Mouse (Mus musculus): ENCODE results near the gene Ssu2.
A peak's percentile ranks its signal among the peaks of the same experiment; 100 is the strongest.

The Ssu2 gene

DNA sequence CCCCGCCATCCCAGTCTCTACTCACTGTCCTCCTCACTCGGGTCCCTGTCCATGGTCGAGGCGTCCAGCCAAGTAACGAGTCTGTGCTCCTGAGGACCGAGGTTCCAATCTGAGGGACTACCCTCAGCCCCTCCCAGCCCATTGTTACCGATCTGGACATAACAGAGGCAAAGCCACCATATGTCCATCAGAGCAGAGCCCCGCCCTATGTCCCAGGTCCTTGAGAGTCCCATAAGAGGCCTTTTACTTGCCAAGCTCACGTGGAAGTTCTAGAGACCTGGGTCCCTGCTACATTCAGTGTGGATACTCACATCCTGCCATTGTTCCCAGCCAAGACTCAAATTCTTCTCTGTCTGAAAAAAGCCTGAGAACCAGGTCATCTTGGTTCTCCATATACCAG, at the start of gene Ssu2:
Gene Ssu2, minus strand, starts transcription at position 77 of the 400 bp plus-strand sequence.
- DNase-seq (ENCODE audit: low spot score in 2 of 2), result no peak

DNA sequence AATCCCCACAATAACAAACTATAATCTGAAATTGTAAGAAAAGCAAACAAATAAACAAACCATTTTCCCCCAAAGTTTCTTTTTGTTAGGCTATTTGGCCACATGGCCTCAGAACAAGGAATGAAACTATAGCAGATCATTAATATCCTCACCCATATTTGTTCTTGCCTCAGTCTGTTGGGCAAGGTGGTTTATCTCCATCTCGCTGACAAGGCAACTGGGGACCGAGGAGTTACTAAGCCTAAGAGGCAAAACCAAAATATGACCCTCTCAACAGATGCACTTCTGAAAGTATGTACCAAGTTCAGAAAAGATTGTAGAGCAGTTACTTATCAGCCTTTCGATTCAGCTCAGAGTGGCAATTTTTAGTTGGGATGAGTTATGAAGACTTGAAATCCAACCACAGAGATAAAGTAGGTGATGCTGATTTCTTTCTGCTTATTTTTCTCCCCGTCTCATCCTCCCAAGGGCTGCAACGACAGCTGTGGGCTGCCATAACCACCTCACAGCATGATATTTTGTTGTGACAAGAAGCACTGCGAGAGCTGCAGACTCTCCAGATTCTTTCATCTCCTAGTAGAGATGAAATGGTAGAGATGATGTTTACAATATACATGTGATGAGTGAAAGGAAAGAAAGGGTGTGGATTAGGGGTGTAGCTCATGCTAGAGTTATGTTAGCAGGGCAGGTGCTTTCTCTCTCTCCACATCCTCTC, 38.4 kb upstream of the Ssu2 start:
- no peak for DNase-seq (ENCODE audit: low spot score in 2 of 2)

DNA sequence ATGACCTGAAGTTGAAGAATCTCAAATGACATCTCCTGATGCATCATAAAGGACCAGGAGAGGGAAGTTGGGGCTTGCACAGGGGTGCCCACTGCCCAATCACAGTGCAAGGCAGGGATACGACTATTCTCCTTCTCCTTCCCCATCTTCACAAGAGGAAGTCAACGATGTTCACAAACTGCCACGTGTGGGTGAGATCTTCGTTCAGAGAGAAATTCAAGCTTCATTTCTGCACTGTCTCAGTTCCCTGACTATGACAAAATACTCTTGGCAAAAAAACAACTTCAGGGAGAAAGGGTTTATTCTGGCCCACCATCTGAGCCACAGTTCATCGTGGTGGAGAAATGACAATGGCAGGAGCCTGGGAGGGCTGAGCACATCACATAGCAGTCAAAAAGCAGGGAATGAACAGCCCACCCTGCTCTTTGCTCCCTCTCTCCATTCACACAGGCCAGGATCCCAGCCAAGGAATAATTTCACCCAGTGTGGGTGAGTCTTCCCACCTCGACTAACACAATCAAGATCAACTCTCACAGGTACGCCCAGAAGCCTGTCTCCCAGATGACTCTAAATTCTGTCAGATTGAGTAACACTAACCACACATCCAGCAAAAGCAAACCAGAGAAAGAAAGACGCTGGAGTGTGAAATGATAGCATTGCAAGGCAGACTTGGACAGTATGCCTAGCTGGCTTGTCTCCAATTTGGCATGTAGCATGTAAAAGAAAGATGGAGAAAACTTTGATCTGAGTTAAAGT, 36.1 kb upstream of the Ssu2 start:
- DNase-seq (ENCODE audit: low spot score in 2 of 2), result no peak

DNA sequence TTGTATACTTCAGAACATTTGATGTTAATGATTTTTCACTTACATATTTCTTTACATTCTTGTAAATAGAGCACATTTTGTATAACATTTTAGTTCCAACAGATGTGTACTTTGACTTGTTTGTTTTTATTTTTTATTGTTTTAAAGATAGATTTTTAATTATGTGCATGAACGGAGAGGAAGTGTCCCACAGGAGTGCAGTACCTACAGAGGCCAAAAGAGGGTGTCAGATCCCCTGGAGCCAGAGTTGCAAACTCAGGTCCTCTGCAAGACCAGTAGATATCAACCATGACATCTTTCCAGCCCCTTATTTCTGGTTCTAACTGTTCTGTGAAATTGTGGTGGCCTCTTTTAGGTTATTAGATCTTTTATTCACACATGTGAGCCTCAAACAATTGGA, 33.1 kb upstream of the Ssu2 start:
- no peak for DNase-seq (ENCODE audit: low spot score in 2 of 2)

DNA sequence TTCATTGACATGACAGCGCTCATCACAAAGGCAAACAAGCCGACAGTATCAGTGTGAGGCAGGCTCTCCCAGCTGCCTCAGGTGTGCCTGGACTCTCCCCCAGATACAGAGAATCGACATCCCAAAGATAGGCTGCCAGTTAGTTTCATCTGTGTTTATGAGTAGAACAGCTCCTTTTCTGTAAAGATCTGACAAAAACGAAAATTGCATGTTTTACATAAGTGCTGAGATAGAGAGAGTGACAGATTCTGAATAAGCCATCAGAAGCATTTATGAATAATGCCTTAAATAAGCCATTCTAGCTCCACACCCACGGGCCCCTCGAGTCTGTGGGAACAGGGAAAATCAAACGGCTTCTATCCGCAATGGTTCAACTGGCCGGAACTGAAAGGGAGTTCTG, 31.5 kb upstream of the Ssu2 start:
- no peak for DNase-seq (ENCODE audit: low spot score in 2 of 2)

DNA sequence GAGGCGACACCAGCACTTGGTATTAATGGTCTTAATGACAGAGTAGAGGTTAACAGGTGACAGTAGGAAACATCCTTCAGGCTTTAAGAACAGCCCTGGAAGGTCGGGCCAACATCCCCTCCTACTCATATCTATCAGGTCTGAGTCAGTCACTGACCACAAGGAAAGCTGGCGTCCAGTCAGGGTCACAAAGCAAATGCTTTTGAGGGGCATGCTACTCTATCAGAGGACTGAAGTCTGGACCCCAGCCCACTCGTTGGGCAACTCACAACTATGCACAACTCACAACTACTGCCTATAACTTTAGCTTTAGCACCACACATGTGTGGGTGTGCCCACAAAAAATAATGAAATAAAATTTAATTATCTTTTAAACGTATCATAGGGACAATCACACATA, 16.3 kb upstream of the Ssu2 start:
- no peak for DNase-seq (ENCODE audit: low spot score in 2 of 2)

DNA sequence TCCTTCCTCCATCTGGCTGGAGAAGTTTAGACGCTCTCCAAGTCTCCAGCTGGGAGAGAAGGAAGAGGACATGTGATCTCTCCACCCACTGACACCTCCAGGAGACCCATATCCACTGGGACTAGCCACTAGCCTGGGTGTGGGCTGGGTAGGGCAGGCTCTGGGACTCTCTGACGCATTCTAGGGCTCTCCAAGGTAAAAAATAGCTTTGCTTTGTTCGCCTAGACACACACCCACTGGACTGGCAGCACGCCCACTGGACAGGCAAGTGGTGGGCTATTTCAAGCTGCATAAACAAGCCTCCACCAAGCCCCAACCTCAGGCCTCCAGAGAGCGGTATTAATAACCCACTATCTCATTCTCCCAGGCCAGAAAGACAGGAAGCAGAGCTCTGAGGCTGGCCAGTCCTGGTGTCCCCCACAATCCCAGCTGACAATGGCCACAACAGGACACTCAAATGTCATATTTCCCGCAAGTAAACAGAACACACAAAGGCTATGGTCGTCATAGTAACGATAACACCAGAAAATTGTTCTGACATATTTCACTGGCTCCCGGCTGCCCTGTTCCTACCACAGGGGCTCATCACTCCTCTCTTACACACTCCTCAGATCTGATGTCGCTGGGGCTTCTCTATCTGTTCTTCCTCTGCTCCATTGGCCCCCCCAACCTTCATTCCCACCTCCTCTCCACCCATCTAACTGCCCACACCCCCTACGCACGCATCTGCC, 14.3 kb upstream of the Ssu2 start:
- DNase-seq (ENCODE audit: low spot score in 2 of 2), result no peak

DNA sequence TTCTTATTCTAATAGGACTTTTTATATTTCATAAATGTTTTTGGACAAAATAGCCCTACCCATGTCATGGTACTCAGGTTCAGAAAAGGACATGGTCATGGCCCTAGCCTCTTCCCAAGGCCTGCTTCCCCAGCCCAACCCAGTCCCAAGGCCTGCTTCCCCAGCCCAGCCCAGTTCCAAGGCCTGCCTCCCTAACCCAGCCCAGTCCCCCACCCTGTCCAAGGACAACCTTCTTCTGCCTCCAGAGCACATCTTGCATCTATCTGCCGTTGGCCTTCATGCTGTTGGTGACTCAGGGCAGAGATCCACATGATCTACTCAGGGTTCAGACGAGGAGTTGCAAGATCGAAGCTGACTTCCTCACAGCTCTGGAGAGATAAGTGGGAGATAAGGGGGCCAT, 9.5 kb upstream of the Ssu2 start:
- no peak for DNase-seq (ENCODE audit: low spot score in 2 of 2)

DNA sequence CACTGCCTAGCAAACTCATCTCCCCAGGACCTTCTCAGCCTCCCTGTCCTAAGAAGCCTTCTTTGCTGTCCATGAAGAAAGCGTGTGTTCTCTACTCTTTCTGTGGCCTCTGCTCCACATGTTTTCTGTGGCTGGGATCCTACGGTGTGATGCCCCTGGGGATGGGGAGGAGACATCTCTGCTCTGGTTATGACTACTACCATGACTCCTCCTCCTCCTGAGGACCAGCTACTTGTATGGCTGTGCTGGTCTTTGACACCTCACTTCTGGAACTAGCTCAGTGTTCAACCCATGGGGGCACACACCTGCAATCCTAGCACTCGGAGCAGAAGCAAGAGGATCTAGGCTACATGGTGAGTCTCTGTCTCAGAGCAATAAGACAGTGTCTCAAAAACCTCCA, 8.5 kb upstream of the Ssu2 start:
- DNase-seq (ENCODE audit: low spot score in 2 of 2), result no peak

DNA sequence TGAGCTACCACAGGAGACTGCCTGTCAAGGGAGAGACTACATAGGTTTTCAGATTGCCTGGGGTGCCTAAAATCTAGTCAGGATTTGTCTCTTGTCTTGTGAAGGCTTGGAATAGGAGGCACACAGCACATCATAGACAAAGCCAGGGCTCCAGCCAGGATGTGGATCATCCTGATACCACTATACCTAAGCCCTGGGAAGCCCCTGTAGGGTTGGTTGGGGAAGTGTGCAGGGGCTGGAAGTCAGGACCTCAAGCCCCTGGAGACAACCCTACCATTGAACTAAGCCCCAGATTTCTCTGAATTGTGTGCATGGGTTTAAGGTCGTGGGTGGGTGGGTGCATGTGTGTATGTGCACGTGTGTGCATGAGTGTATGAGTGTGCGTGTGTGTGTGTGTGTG, 562 bp upstream of the Ssu2 start:
- no peak for DNase-seq (ENCODE audit: low spot score in 2 of 2)

DNA sequence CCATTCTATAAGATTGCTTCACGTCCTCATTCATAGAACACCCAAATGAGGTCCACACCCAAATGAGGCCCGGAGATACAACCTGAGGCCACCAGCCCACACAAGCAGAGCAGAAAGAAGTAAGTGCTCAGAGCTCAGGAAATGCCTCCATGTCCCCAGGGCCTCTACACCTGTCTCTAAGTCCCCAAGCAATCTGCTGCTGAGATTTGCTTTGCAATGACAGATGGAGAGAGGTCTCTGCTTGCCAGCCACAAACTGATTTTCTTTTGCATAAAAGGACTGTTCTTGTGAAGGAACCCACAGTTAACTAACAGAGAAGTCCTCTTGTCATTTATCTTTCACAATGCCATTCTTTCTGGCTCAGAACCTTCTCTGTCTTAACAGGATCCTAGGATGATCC, 1.6 kb downstream of the Ssu2 start:
- no peak for DNase-seq (ENCODE audit: low spot score in 2 of 2)

DNA sequence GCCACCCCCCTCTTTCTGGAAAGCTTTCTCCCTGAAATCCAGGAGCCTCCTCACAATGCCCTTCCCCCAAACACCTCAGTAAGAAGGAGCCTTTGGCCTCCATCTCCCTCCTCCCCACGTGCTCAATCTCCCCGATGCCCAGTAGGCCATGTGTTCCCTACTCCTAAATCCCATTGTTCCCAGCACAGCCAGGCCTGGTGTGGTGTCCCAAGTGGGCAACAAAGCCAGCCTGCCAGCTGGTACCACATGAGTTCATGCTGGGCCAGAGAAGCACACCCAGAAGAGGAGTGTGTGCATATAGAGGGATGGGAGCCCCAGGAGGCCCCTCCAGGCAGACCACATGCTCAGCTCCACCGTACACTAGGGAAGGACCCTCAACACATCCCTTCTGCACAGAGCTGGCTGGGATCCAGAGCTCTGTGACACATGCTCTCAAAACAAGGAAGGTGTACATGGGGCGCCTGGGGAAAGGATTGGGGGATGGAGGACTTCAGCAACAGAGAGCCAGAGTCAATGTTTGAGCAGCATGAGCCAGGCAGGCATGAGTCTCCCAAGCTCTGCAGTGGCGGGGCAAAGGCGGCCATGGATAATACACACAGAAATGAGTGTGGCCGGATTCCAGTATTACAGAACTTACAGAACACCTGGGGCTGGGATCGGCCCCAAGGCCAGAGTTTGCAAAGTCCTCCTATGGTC, 4.7 kb downstream of the Ssu2 start:
- DNase-seq (ENCODE audit: low spot score in 2 of 2), result no peak

DNA sequence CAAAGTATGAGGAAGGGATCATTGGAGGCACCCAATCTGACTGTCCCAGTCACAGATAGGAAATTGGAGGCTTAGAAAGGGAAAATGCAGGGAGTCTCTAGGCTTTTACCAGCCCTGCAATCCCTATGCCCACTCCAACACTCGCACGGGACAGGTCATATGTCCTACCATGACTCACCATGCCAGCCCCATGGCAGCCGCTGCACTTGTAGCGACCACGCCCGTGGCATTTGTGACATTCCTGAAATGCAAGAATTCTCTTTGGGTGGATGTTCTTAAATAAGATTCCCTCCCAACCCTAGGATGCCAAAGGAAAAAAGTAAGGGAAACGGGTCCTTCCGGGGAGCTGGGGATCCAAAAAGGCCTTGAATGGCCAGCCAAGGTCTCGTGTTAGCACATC, 8.8 kb downstream of the Ssu2 start:
- DNase-seq (ENCODE audit: low spot score in 2 of 2), result no peak

DNA sequence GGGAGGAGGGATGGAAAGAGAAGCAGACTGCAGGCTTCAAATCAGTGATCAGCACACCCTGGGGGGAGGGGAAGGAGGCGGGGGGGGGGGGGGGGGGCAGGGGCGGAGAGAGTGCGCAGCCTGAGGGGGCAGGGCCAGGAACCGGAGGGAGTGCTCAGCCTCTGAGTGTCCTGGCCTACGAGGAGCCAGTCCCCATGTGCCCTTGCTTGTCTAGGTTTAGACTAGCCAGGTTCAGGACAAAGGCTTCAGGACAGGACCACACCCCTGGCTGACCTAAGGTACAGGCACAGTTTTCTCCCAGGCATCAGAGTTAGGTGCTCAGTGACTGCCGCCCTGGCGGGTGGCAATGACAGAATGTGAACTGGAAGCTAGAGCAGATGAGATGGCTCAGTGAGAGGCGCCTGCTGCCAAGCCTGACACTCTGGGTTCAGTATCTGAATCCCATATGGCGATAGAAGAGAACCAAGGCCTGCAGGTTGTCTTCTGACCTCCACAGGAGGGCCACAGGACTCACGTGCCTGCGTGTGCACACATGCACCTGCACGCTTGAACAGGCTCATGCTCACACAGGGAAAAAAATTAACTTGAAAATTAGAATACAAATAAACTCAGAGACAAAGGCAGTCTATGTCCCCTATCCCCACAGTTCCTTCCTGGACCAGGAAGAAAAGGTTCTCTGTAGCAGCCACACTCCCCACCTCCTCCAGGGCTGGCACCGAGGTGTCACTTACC, 12.0 kb downstream of the Ssu2 start:
- no peak for DNase-seq (ENCODE audit: low spot score in 2 of 2)

DNA sequence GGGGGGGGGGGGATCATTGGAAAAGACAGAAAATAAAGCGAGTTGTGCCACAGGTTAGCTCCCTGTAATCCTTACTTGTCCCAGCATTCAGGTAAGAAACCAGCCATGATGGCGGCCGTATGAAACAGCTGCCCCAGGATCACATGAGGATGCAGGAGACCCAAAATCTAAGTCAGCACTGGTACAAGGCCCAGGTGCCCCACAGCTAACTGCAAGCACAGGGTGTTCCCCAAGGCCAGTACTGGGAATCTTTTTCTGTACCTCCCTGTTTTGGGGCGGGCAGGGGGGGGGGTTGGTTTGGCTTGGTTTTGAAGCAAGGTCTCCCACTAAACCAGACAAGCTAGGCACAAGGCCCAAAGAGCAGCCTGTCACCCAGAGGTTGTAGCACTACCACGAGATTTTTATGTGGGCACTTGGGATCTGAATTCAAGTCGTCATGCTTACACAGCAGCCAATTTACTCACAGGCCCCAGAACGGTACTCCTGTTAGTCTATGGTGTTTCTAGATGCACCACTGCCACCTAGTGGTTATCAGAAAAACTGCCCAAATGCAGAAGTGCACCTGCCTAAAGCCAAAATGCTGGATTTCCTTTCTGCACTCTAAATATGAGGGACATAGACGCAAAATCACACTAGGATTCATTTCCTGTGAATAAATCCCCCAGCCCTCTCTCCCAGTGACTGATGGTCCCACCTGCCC, 13.8 kb downstream of the Ssu2 start:
- no peak for DNase-seq (ENCODE audit: low spot score in 2 of 2)

DNA sequence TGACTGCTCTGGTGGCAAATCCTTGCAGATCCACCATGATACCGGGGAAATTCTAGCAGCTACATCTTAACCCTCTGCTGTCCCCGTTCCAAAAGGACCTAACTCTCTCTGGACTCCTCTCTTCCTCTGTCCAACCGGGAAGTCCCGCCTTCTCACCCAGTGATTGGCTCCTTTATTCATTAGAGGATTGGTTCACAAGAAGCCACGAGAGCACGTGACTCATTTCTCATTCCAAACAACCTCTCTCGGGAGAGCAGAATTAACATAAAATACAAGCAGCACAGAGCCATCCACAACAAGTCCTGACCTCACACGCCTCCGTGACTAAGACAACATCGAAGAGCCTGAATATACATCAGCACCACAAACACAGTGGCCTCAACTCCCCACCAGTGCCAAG, 22.5 kb downstream of the Ssu2 start:
- DNase-seq (ENCODE audit: low spot score in 2 of 2), result no peak

DNA sequence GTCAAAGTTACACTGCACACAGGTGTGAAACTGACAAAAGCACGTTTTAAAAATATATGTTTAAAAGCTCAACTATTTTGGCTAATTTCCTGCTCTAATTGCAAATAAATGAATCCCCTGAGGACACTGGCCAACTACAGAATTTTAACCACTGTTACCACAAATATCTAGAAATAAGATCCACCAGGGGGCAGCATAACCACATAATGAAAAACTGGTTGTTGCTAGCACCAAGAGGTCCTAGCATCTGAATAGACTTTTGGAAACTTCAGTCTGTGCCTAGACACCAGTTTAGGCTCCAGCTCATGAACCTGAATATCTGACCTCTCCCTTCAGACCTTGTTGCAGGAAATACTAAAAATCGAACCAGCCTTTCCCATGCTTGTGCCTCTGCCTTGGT, 23.2 kb downstream of the Ssu2 start:
- no peak for DNase-seq (ENCODE audit: low spot score in 2 of 2)

DNA sequence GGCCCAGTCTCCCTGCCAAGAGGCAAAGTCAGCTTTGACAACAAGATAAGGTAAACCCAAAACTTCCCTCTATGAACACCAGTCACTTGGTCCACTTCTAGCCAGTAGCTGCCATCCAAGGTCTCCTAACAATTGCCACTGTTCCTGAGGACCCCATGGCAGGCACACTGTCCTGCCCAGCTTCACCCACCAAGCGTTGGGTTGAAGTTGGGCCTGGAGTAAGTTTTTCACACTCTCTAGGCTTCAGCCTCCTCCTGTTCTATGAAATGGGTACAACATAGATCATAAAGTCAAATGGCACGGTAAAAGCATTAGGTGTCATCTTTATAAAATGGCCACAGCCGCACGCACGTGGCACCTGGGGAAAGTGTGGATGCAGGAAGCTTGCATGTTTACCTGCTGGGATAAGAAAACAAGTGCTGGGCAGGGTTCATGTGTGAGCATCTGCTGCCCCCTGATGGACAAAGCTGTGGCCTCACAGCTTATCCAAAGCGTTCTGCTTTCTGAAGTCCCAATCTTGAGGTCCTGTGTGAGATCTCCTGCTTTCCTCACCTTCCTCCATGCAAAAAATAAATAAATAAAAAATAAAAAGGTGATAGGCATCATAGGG, 25.4 kb downstream of the Ssu2 start:
- DNase-seq (ENCODE audit: low spot score in 2 of 2), result peak in 1 of 2 experiments; percentile 12

DNA sequence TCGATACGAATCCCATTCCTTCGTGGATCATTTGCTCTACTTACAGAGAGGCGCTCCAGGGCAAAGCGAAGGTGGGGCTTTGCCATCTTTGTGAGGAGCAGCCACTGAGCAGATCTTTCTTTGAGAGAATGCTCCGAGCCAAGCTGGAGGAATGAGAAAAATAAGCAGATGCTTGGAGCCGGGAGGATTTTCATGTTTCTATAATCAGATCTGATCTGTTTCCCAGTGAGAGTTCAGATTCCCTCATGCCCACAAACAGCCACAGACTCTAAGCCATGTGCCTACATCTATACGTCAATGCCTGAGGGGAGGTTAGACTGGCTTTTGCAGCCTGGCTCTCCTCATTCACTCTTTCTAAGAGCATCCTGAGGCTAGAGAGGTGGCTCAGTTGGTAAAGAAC, 27.1 kb downstream of the Ssu2 start:
- DNase-seq (ENCODE audit: low spot score in 2 of 2), result no peak

DNA sequence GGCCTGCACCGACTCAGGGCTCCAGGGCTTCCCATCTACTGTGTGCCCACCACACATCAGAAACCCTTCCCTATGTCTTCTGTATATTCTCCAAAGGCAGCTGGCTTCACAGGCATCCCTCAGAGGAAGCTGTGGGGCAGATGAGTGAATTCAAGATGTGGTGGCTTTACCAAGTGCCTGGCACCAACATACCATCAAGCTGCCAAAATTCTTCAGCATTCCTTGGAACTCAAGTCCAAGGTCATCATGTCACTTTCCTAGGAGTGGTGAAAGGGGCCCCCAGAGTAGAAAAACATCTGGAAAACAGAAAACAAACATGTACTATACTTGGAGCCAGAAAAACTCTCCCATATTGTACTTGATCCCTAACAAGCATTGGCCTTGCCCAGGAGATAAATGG, 28.5 kb downstream of the Ssu2 start:
- no peak for DNase-seq (ENCODE audit: low spot score in 2 of 2)

DNA sequence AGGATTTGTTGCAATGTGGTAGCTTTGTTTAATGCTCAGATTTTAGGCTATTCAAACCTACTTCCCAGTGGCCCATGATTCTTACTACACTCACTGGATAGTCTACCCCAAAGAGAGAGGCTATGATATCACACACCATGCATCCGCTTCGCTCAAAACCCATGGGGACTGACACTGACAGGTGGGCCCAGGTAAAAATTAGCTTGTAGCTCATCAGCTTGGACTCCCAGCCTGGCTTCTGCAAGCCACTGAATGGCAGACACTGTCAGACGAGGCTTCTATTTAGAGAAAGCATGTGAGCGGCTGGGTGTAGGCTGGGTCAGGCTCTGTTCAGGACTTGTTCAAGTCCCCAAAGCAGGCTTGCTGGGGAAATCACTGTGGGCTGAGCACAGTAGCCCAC, 37.4 kb downstream of the Ssu2 start:
- no peak for DNase-seq (ENCODE audit: low spot score in 2 of 2)

Measured in spleen, postnatal 14 days (tissue).